Mouse (Mus musculus): ENCODE data around the gene Usp22. TPM values are rescaled to one million over a fixed set of nuclear protein-coding genes. Genes with fewer than 3 reads are reported as not detected.
"Not testable (repeated sequence)": the region's sequence is repeated elsewhere in the genome, so short reads cannot be mapped to it uniquely, and the experiment has no call there.

Gene Usp22
- total RNA-seq, 2 experiments from 2014 or later = 453 to 469 TPM

GRCm38 (mm10) chr11:61143564-61144469 is 31.0 kb downstream of the Usp22 start:
- no peak for DNase-seq (ENCODE audit: low spot score in 2 of 2)

GRCm38 (mm10) chr11:61142941-61143530 is 31.8 kb downstream of the Usp22 start:
- DNase-seq (ENCODE audit: low spot score in 2 of 2) = no peak

GRCm38 (mm10) chr11:61142262-61142661 is 32.6 kb downstream of the Usp22 start:
- DNase-seq (ENCODE audit: low spot score in 2 of 2) = no peak

DNA sequence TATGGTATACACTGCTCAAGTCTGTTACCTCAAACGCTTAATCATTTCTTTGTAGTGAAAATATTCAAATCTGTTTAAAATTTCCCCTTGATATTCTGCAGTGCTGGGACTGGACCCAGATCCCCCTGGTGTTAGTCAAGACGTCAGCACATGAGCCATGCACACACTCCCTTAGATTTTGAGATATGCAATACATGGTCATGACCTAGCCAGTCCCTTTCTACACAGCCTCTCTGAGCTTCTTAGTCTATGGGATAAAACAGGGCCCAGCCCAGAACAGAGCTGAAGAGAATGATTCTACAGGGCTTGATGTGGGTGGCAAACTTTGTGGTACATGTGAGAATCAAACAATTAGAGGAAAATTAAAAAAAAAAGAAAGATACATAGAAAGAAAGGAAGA is 33.2 kb downstream of the Usp22 start:
- DNase-seq (ENCODE audit: low spot score in 2 of 2) = no peak

DNA sequence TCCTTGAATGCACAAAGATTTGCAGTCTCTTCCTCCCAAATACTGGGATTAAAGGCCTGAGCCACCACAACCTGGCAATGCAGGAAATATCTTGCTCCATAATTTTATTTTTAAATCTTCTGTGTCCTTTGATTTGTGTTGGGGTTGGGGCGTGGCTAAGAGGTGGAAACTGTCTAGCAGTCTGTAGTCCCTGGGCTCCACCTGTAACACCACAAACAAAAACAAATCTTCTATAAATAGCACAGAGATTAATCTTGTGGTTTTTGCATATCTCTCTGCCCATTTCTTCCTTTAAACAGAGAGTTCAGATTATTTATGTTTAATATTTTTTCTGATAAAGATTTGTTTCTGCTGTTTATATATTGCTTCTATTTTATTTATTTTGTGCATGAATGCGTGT is 41.9 kb downstream of the Usp22 start:
- DNase-seq (ENCODE audit: low spot score in 2 of 2) = no peak

- not testable (repeated sequence) for DNase-seq (ENCODE audit: low spot score in 2 of 2)
These were observed 44.2 kb downstream of the Usp22 start for GRCm38 (mm10) chr11:61130646-61131045.

DNA sequence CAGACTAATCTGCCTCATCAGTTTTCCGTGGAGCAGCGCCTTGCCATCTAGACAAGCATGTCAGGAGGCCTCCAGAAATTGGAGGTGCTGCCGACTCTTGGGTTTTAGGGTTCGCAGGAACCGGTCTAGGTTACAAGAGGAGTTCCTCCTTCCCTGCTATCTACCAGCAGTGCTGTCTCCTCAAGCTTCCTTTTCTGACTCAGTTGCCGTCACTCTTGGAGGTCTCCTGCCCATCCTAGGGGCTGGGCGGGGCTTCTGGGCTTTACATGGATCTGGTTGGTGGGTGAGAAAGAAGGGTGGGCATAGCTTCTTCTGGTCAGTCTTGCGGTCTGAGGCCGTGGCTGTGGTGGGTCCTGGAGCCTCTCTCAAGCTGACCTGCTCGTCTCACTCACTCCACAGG is 45.5 kb downstream of the Usp22 start:
- no peak for DNase-seq (ENCODE audit: low spot score in 2 of 2)

- DNase-seq (ENCODE audit: low spot score in 2 of 2) = no peak
These were observed 47.3 kb downstream of the Usp22 start for GRCm38 (mm10) chr11:61127421-61128055.

- DNase-seq (ENCODE audit: low spot score in 2 of 2) = no peak
These were observed 48.1 kb downstream of the Usp22 start, which contains the start of gene Tnfrsf13b for GRCm38 (mm10) chr11:61126606-61127355. Gene Tnfrsf13b, plus strand, starts transcription at chr11:61126755.

GRCm38 (mm10) chr11:61125970-61126369 is 48.9 kb downstream of the Usp22 start:
- DNase-seq (ENCODE audit: low spot score in 2 of 2) = no peak

GRCm38 (mm10) chr11:61123886-61124285 is 51.0 kb downstream of the Usp22 start:
- no peak for DNase-seq (ENCODE audit: low spot score in 2 of 2)

GRCm38 (mm10) chr11:61122769-61123288 is 52.0 kb downstream of the Usp22 start:
- no peak for DNase-seq (ENCODE audit: low spot score in 2 of 2)

DNA sequence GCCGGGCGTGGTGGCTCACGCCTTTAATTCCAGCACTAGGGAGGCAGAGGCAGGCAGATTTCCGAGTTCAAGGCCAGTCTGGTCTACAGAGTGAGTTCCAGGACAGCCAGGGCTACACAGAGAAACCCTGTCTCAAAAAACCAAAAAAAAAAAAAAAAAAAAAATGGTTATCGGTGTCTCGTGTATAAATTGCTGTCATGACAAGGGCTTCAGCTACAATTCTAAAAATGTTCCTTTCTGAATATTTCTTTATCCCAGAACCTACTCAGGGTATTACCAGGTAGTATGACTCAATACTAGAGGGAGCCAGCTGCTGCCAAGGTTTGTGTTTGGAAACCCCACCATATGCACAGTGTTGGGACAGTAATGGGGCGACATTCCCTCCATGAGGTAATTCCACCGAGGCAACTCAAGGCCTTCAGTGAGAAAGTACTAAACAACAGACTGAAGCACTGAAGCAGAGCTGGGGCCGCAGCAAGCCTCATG is 52.5 kb downstream of the Usp22 start:
- DNase-seq (ENCODE audit: low spot score in 2 of 2) = no peak

- DNase-seq (ENCODE audit: low spot score in 2 of 2) = no peak
These were observed 54.8 kb downstream of the Usp22 start for GRCm38 (mm10) chr11:61119996-61120583.

DNA sequence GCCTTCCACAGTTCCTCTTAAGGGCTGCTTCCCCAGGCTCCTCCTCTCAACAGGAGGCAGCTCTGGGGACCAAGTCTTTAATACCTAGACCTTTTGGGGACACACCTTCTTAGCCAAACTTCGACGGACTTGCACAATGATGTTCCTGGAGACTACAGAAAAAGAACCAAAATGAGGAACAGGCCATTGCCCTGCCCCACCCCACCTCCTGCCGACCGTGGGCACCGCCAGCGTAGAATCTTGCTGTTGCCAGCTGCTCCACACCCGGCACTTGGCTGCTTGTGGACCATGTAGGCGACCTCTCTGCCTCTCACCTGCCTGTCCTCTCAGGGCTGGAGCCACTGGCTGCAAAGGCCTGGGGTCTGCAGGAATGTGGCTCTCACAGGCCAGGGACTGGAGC is 58.6 kb downstream of the Usp22 start:
- no peak for DNase-seq (ENCODE audit: low spot score in 2 of 2)

DNA sequence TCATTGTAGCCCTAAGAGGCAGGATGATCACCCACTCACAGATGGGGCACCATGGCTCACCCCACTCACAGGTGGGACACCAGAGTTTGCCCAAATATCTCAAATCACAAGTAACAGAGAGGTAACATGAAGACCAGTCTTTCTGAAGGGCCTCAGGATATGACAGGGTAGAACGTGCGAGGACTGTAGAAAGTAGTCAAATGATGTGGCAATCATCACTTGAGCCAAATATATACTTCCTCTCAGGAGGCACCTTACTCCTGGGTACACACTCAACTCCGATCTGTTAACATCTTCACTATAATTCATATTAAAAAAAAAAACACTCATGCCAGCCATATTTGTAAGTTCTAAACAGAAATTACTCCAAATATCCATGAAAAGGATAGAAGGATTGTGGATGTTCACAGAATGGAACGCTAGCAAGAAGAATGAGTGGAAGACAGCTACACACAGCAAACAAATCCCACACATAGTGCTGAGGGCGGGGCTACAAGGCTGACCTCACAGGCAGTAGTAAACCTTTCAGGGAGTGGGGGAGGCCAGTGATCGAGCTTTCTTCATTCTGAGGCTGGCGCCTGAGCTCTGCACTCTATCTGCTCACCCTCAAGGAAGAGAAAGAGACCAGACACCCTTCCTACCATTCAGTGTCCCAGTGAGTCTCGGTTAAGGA is 62.4 kb downstream of the Usp22 start:
- no peak for DNase-seq (ENCODE audit: low spot score in 2 of 2)

DNA sequence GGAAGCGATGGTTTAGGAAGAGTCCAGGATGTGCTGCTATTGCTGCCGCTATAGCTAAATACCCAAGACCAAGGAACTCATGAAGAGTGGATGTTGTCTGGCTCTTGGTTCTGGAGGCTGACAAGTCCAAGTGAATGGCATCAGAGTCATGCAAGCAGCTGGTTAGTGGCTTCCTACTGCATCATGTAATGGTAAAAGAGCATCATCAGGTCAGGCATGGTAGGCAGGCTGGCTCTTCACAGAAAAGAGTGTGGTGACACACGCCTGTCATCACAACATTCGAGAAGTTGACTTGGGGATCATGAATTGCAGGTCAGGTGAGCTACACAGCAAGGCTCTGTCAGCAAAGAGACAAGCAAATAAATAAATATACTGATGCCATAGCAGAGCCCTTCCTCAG is 63.4 kb downstream of the Usp22 start:
- DNase-seq (ENCODE audit: low spot score in 2 of 2) = no peak

GRCm38 (mm10) chr11:61110928-61111327 is 63.9 kb downstream of the Usp22 start:
- no peak for DNase-seq (ENCODE audit: low spot score in 2 of 2)

GRCm38 (mm10) chr11:61110113-61110512 is 64.7 kb downstream of the Usp22 start:
- DNase-seq (ENCODE audit: low spot score in 2 of 2) = no peak

GRCm38 (mm10) chr11:61109707-61110106 is 65.1 kb downstream of the Usp22 start:
- no peak for DNase-seq (ENCODE audit: low spot score in 2 of 2)
